Mouse (Mus musculus): ENCODE data around the gene Golga4. TPM values are rescaled to one million over a fixed set of nuclear protein-coding genes. Genes with fewer than 3 reads are reported as not detected.

Gene Golga4
- polyA plus RNA-seq, 1 experiment from 2014 or later, result 41.5 TPM

Other genes with a start within 250 kb of the Golga4 start
- gene Eomes, start 28.1 kb upstream of the Golga4 start, polyA plus RNA-seq (2015; fragmentation: Nextera tagmentation; extraction: Ambion mirVana), result 1.4 and 2.0 TPM in 2 replicates
- 0.97 and 1.0 TPM in 2 replicates for gene Itga9, start 100.4 kb downstream of the Golga4 start, polyA plus RNA-seq (2015; fragmentation: Nextera tagmentation; extraction: Ambion mirVana)

Measured in midbrain, embryonic 16.5 days (tissue).